Mouse (Mus musculus) liver, postnatal 0 days (tissue): ENCODE measurements around the gene Gm10260.

Source experiments
- CTCF ChIP-seq: sonication (generic); IDR thresholded peaks from 2 replicates; pipeline ENCODE4 v1.5.1; 2016; ENCODE audit warnings: antibody characterized with exemption, low read depth
- EP300 ChIP-seq: IDR thresholded peaks from 2 replicates; pipeline ENCODE4 v1.6.1; 2016; ENCODE audit warnings: antibody characterized with exemption, low read depth, mild to moderate bottlenecking

- no peak for TF ChIP-seq EP300
- TF ChIP-seq CTCF = no peak
These were observed 24.9 kb upstream of the Gm10260 start for GRCm38 (mm10) chr13:97785167-97785835.
